Mouse (Mus musculus): ENCODE measurements at regions not wholly inside any gene's neighbourhood (a gene's known extent, or its start where the extent isn't known, plus 50 kb on each side); places are given as distances from the start of the nearest gene placed in this dataset.
"Not testable (repeated sequence)": the region's sequence is repeated elsewhere in the genome, so short reads cannot be mapped to it uniquely, and the experiment has no call there.

GRCm38 (mm10) chr3:31491736-31492135 lies 181.6 kb upstream of the Slc7a14 start:
- not testable (repeated sequence) for TF ChIP-seq CTCF (conservative IDR thresholded peaks at IDR 0.05; ENCODE audit: insufficient read depth, insufficient read length, low read depth, low read length); POLR2A (IDR thresholded peaks at IDR 0.05; ENCODE audit: low read depth, low read length)
